Mouse (Mus musculus) pancreas, adult 10 weeks (tissue): Measurements from ENCODE around the gene Ces2e. TPM values are rescaled to one million over a fixed set of nuclear protein-coding genes. Genes with fewer than 3 reads are reported as not detected.

Experiments used
- polyA plus RNA-seq: library from polyadenylated mRNA; stranded (reverse); fragments of 350-450 nt; fragmentation: Illumina TruSeq; extraction: RNeasy Lipid Tissue Mini Kit (QIAGEN cat#74804); gene quantifications from one replicate; pipeline ENCODE4 v1.2.3, GENCODE M21; 2015; ENCODE audit warnings: low read depth, low replicate concordance; ENCODE audit not compliant: insufficient read depth

The Ces2e gene
- 3.9 TPM for polyA plus RNA-seq

DNA sequence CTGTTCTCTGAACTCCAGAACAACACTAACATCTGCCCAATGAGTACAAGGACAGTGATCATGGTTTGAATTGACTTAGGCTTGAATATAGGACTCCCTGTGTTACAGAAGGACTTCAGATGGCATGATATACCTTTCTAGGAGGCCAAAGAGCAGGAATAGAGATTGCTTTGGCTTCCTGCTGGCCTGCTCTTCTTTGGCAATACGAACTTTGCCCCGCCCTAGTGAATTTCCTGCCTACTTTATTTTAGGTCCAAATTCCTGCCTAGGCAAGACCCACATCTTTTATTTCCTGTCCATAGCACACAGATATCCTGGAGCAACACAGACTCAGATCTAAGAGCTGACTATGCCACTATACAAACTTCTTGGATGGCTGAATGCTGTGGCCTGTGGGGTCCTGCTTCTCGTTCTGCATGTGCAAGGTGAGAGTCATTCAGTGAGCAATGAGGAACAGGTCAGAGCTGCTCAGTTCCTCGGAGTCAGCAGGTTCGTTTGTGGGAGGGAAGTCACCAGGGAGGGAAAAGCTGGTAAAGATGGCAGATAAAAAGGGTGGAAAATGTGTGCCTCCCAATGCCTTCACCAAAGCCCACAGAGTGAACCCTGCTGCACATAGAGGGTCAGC lies at the start of gene Ces2e:
Gene Ces2e, plus strand, starts transcription at position 289 of the 625 bp plus-strand sequence.

DNA sequence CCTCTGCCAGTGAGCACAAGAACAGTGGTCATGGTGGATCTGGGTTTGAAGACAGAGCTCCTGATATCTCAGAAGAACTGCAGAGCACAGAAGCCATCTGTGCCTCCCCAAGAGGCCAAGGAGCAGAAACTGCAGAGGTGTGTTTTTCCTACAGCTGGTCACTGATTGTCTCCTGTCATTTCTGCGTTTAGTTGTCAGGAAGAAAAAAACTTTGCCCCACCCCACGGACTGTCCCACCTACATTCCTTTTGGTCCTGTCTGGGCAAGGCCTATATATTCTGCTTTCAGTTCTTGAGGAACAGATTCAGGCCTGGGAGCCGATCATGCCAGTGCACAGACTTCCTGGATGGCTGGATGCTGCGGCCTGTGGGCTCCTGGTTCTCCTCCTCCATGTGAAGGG lies 21.0 kb downstream of the Ces2e start, which contains the start of gene Ces2f:
Gene Ces2f, plus strand, starts transcription at position 301 of the 400 bp plus-strand sequence.

DNA sequence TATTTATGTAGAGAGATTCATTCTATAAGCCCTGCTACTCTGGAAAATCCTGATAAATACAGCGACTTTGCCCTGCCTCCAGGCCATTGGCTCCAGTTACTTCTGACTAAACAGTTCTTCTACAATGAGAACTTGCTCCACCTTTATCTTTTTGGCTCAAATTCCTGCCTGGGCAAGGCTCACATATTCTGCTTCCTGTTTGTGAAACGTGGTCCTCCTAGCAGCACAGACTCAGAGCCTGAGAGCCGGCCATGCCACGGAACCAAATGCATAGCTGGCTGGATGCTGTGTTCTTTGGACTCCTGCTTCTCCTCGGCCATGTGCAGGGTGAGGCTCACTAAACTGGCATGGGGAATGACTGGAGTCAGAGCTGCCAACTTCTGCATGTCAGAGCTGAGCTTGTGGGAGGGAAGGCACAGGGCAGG lies 35.5 kb downstream of the Ces2e start, which contains the start of gene Ces2g:
Gene Ces2g, plus strand, starts transcription at position 182 of the 425 bp plus-strand sequence.

Other genes starting within 250 kb of the Ces2e start
- not detected for gene Ces2a, start 192.3 kb upstream of the Ces2e start, polyA plus RNA-seq
- not detected for gene Ces2b, start 94.7 kb upstream of the Ces2e start, polyA plus RNA-seq
- not detected for gene Ces2c, start 79.2 kb upstream of the Ces2e start, polyA plus RNA-seq
- not detected for gene Ces2f, start 21.1 kb downstream of the Ces2e start, polyA plus RNA-seq
- 5.5 TPM for gene Ces2g, start 35.5 kb downstream of the Ces2e start, polyA plus RNA-seq
- not detected for gene Ces2h, start 74.6 kb downstream of the Ces2e start, polyA plus RNA-seq
- gene Ces3a, start 122.3 kb downstream of the Ces2e start, polyA plus RNA-seq, result not detected
- gene Ces3b, start 157.5 kb downstream of the Ces2e start, polyA plus RNA-seq, result not detected
- not detected for gene Ces4a, start 205.5 kb downstream of the Ces2e start, polyA plus RNA-seq
- 4.9 TPM for gene Cbfb, start 244.4 kb downstream of the Ces2e start, polyA plus RNA-seq